Mouse (Mus musculus): ENCODE measurements around the gene Ndufv2. TPM values are rescaled to one million over a fixed set of nuclear protein-coding genes. Genes with fewer than 3 reads are reported as not detected.

The Ndufv2 gene
- polyA plus RNA-seq, 1 experiment from 2014 or later, result 576 TPM

DNA sequence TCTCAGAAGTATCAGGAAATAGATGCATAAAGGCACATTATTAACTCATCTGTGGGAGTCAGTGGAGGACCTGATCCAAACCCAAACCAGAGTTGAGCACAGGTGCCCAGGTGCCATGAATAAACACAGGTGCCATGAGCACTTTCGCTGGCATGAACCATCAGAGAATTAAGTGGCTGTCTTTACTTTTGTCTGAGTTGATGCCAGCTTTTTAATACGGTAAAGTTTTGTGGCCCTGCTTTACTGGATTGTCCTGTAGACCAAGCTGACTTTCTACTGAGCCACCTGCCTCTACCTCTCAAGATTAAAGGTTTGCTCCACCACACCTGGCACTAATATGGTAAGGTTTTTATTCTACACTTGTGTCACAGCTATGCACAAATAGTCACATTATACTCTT is 9.3 kb downstream of the Ndufv2 start:
- Histone ChIP-seq H3K4me1 (replicated peaks; ENCODE audit: insufficient read depth, low read length) (no peaks in the 10 kb centered on the region), H3K27ac (no peak overlapping the region), H3K36me3 (ENCODE audit: insufficient read depth, low read length) (peaks cover 11% of the 10 kb centered on the region), H3K4me2 (ENCODE audit: low read length) (no peak overlapping the region), H3K4me3 (replicated peaks; ENCODE audit: low read depth, low read length) (no peak overlapping the region), H3K9me3 (replicated peaks; ENCODE audit: low read length) (no peaks in the 10 kb centered on the region), H3K9ac (ENCODE audit: low read depth, low read length) (no peak overlapping the region), H3K27me3 (ENCODE audit: insufficient read depth, low read length) (no peaks in the 10 kb centered on the region)
- no peak for TF ChIP-seq CTCF (IDR thresholded peaks at IDR 0.05; ENCODE audit: low read depth)
- no peak for ATAC-seq (replicated peaks; ENCODE audit: low FRiP score, low read depth)
- WGBS, result 92% methylated on average over 2 of the region's 2 CpGs
- DNase-seq (ENCODE audit: low spot score), result no peak

DNA sequence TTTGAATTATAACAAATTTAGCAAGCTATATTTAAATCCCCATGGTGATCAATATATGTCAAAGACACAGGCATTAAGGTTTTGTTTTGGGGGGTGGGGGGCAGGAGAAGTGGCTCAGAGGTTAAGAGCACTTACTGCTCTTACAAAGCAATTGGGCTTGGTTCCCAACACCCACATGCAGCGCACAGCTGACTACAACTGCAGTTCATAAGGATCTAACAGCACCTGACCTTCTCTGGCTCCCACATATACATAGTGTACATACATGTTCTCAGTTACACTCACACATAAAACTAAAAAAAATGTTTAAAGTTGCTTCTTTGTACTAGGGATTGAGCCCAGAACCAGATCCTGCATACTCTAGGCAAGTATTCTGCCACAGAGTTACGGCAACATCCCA is 10.0 kb downstream of the Ndufv2 start:
- no peak overlapping the region for H3K4me2 ChIP-seq (ENCODE audit: low read length)
- TF ChIP-seq CTCF (IDR thresholded peaks at IDR 0.05; ENCODE audit: low read depth), result no peak
- H3K4me1 ChIP-seq (replicated peaks; ENCODE audit: insufficient read depth, low read length), result no peaks in the 10 kb centered on the region
- no peak for DNase-seq (ENCODE audit: low spot score)
- H3K36me3 ChIP-seq (ENCODE audit: insufficient read depth, low read length), result peaks cover 12% of the 10 kb centered on the region
- ATAC-seq (replicated peaks; ENCODE audit: low FRiP score, low read depth), result no peak
- no peaks in the 10 kb centered on the region for H3K27me3 ChIP-seq (ENCODE audit: insufficient read depth, low read length)
- H3K4me3 ChIP-seq (replicated peaks; ENCODE audit: low read depth, low read length), result no peak overlapping the region
- 86% methylated on average over 2 of the region's 2 CpGs for whole genome bisulfite sequencing
- H3K9me3 ChIP-seq (replicated peaks; ENCODE audit: low read length), result no peaks in the 10 kb centered on the region
- H3K9ac ChIP-seq (ENCODE audit: low read depth, low read length), result no peak overlapping the region
- H3K27ac ChIP-seq, result no peak overlapping the region

DNA sequence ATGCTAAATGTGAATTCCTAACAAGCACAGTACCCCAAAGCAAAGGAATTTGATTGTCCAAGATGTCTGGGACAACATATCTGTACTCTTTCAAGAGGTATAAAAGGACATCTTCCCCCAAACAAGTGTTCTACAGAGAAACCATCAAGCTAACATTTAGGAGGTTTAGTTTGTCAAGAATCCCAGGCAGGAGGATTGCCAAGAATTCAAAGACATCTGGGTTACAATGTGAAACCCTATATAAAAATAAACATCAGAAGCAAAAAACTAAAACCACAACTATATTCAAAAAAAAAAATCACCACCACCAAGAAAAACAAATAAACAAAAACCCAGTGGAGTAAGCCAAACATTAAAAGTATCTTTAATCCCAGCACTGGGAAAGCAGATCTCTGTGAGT is 11.1 kb downstream of the Ndufv2 start:
- Histone ChIP-seq H3K27ac (no peak overlapping the region), H3K9me3 (replicated peaks; ENCODE audit: low read length) (no peaks in the 10 kb centered on the region), H3K4me1 (replicated peaks; ENCODE audit: insufficient read depth, low read length) (no peaks in the 10 kb centered on the region), H3K4me3 (replicated peaks; ENCODE audit: low read depth, low read length) (no peak overlapping the region), H3K4me2 (ENCODE audit: low read length) (no peak overlapping the region), H3K27me3 (ENCODE audit: insufficient read depth, low read length) (no peaks in the 10 kb centered on the region), H3K36me3 (ENCODE audit: insufficient read depth, low read length) (peaks cover 15% of the 10 kb centered on the region), H3K9ac (ENCODE audit: low read depth, low read length) (no peak overlapping the region)
- no peak for TF ChIP-seq CTCF (IDR thresholded peaks at IDR 0.05; ENCODE audit: low read depth)
- ATAC-seq (replicated peaks; ENCODE audit: low FRiP score, low read depth) (no peak), DNase-seq (ENCODE audit: low spot score) (no peak)

DNA sequence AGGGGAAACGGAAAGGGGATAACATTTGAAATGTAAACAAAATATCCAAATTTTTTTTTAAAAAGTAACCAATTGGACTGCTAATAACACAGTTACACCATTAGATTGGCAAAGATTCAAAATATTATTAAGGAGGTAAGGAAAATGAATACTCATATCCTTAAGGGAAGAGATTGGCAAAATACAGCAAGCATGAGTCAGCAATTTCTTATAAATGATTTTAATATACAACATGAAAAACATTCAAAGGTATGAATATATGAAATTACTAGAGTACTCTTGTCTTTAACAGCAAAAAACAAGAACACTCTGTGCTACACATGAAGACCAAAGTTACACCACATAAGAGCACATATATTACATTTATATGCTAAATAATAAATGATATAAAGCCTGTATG is 16.3 kb downstream of the Ndufv2 start:
- ATAC-seq (replicated peaks; ENCODE audit: low FRiP score, low read depth), result no peak
- no peak for TF ChIP-seq CTCF (IDR thresholded peaks at IDR 0.05; ENCODE audit: low read depth)
- H3K4me2 ChIP-seq (ENCODE audit: low read length), result no peak overlapping the region
- no peak overlapping the region for H3K27ac ChIP-seq
- no peaks in the 10 kb centered on the region for H3K4me1 ChIP-seq (replicated peaks; ENCODE audit: insufficient read depth, low read length)
- no peak overlapping the region for H3K4me3 ChIP-seq (replicated peaks; ENCODE audit: low read depth, low read length)
- DNase-seq (ENCODE audit: low spot score), result no peak
- H3K9ac ChIP-seq (ENCODE audit: low read depth, low read length), result no peak overlapping the region
- no peaks in the 10 kb centered on the region for H3K27me3 ChIP-seq (ENCODE audit: insufficient read depth, low read length)
- H3K9me3 ChIP-seq (replicated peaks; ENCODE audit: low read length), result no peaks in the 10 kb centered on the region
- H3K36me3 ChIP-seq (ENCODE audit: insufficient read depth, low read length), result peaks cover 21% of the 10 kb centered on the region; the same call in 1 of the 2 replicates
- 95% methylated on average over 1 of the region's 1 CpGs for WGBS

DNA sequence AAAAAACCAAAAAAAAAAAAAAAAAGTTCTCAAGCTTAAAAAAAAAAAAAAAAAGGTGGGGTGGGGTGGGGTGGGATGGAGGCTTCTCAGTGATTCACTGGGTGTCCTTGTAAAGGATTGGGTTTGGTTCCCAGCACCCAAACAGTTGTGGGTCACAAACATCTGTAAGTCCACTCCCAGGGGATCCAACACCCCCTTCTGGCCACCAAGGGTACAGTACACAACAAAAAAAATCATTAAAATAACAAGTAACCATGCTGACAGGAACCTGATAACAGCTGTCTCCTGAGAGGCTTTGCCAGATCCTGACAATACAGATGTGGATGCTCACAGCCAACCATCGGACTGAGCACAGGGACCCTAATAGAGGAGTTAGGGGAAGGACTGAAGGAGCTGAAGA is 16.9 kb downstream of the Ndufv2 start:
- no peak for ATAC-seq (replicated peaks; ENCODE audit: low FRiP score, low read depth)
- Histone ChIP-seq H3K36me3 (ENCODE audit: insufficient read depth, low read length) (peaks cover 23% of the 10 kb centered on the region; the same call in 1 of the 2 replicates), H3K4me3 (replicated peaks; ENCODE audit: low read depth, low read length) (no peak overlapping the region), H3K27ac (no peak overlapping the region), H3K4me2 (ENCODE audit: low read length) (no peak overlapping the region), H3K9me3 (replicated peaks; ENCODE audit: low read length) (no peaks in the 10 kb centered on the region), H3K4me1 (replicated peaks; ENCODE audit: insufficient read depth, low read length) (no peaks in the 10 kb centered on the region), H3K27me3 (ENCODE audit: insufficient read depth, low read length) (no peaks in the 10 kb centered on the region), H3K9ac (ENCODE audit: low read depth, low read length) (no peak overlapping the region)
- no peak for TF ChIP-seq CTCF (IDR thresholded peaks at IDR 0.05; ENCODE audit: low read depth)
- no peak for DNase-seq (ENCODE audit: low spot score)
- 64% methylated on average over 1 of the region's 1 CpGs for WGBS

DNA sequence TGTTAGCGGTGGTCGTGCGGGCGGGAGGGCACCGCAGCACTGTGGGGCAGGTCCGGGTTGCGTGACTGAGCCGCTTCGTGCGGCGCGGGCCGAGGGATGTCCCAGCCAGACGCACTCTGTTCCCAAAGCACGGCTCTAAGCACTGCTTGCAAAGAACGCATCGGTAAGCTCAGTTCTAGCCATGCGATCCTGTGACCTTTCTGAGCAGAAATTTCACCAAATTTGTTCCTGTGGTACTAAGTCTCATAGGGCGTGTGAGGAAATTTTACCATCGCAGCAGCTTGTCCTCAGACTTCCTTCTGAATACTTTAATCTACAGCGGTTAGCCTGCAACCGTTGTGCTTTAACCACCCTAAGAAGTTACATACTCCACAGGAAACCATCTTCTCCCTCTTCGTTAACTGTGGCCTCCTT is 23.9 kb downstream of the Ndufv2 start:
- peak overlapping the region; percentile 94 for H3K27ac ChIP-seq
- no peaks in the 10 kb centered on the region for H3K9me3 ChIP-seq (replicated peaks; ENCODE audit: low read length)
- no peaks in the 10 kb centered on the region for H3K4me1 ChIP-seq (replicated peaks; ENCODE audit: insufficient read depth, low read length)
- DNase-seq (ENCODE audit: low spot score) (peak; percentile 38), ATAC-seq (replicated peaks; ENCODE audit: low FRiP score, low read depth) (peak; percentile 74)
- no peaks in the 10 kb centered on the region for H3K27me3 ChIP-seq (ENCODE audit: insufficient read depth, low read length)
- 0 out of 2 replicates have a peak, but pooled peaks cover 15% of the 10 kb centered on the region for H3K36me3 ChIP-seq (ENCODE audit: insufficient read depth, low read length)
- whole genome bisulfite sequencing, result under 1% methylated on average over 23 of the region's 23 CpGs
- TF ChIP-seq CTCF (IDR thresholded peaks at IDR 0.05; ENCODE audit: low read depth), result no peak
- H3K4me2 ChIP-seq (ENCODE audit: low read length), result peak overlapping the region; percentile 90
- H3K9ac ChIP-seq (ENCODE audit: low read depth, low read length), result peak overlapping the region; percentile 86
- peak overlapping the region; percentile 99 for H3K4me3 ChIP-seq (replicated peaks; ENCODE audit: low read depth, low read length)

DNA sequence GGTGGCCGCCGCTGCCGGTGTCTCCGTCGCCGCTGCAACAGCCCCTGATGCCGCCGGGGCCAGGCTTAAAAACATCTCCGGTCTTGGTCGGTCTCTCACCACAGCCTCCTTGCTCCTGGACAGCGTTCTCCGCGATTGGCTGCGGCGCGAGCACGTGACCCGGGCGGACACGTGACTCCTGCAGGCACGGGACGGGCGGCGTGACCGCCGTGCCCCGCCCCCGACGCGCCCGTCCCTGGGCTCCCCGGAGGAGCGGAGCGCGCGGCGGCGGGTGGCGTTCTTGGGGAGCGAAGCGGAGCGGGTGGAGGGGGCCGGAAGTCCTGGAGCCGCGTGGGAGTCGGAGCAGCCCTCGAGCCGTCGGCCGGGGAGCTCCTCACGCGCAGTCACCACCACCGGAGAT is 24.4 kb downstream of the Ndufv2 start, which contains the start of gene Ankrd12:
Gene Ankrd12, minus strand, starts transcription at position 156 of the 400 bp plus-strand sequence.
- under 1% methylated on average over 45 of the region's 53 CpGs for WGBS
- H3K4me2 ChIP-seq (ENCODE audit: low read length), result peak within 1 kb of the TSS; percentile 90
- peak; percentile 99 for ATAC-seq (replicated peaks; ENCODE audit: low FRiP score, low read depth)
- peak within 1 kb of the TSS; percentile 86 for H3K9ac ChIP-seq (ENCODE audit: low read depth, low read length)
- peak within 1 kb of the TSS; percentile 99 for H3K4me3 ChIP-seq (replicated peaks; ENCODE audit: low read depth, low read length)
- H3K9me3 ChIP-seq (replicated peaks; ENCODE audit: low read length), result no peaks in the 10 kb centered on the region
- H3K27ac ChIP-seq, result peak within 1 kb of the TSS; percentile 94
- DNase-seq (ENCODE audit: low spot score), result peak; percentile 96
- TF ChIP-seq CTCF (IDR thresholded peaks at IDR 0.05; ENCODE audit: low read depth), result no peak
- H3K27me3 ChIP-seq (ENCODE audit: insufficient read depth, low read length), result no peaks in the 10 kb centered on the region
- no peaks in the 10 kb centered on the region for H3K4me1 ChIP-seq (replicated peaks; ENCODE audit: insufficient read depth, low read length)
- H3K36me3 ChIP-seq (ENCODE audit: insufficient read depth, low read length), result 0 out of 2 replicates have a peak, but pooled peaks cover 15% of the 10 kb centered on the region
